Mouse (Mus musculus) A20 (cell line): ENCODE data around the gene Otud7b.
A peak's percentile ranks its signal among the peaks of the same experiment; 100 is the strongest.

Source experiments
- DNase-seq: peaks from one replicate; pipeline ENCODE4 v3.0.0-alpha.2; 2011; ENCODE audit warnings: low read depth, low spot score

Gene Otud7b

GRCm38 (mm10) chr3:96084146-96084755 lies 20.1 kb upstream of the Otud7b start:
- no peak for DNase-seq

- DNase-seq = no peak
Measured at GRCm38 (mm10) chr3:96087219-96087618, 17.1 kb upstream of the Otud7b start.

GRCm38 (mm10) chr3:96087801-96088200 lies 16.5 kb upstream of the Otud7b start:
- DNase-seq = no peak

- peak; percentile 54 for DNase-seq
Measured at GRCm38 (mm10) chr3:96089882-96090489, 14.3 kb upstream of the Otud7b start.

GRCm38 (mm10) chr3:96091146-96091545 lies 13.2 kb upstream of the Otud7b start:
- DNase-seq = no peak

- DNase-seq = no peak
Measured at GRCm38 (mm10) chr3:96091966-96092365, 12.4 kb upstream of the Otud7b start.

GRCm38 (mm10) chr3:96093509-96093908 lies 10.8 kb upstream of the Otud7b start:
- no peak for DNase-seq

- no peak for DNase-seq
Measured at GRCm38 (mm10) chr3:96094203-96094602, 10.1 kb upstream of the Otud7b start.

- no peak for DNase-seq
Measured at GRCm38 (mm10) chr3:96098168-96098567, 6.2 kb upstream of the Otud7b start.

- no peak for DNase-seq
Measured at GRCm38 (mm10) chr3:96098616-96099267, 5.6 kb upstream of the Otud7b start.

GRCm38 (mm10) chr3:96102100-96102872 lies 2.0 kb upstream of the Otud7b start:
- peak; percentile 70 for DNase-seq

- no peak for DNase-seq
Measured at GRCm38 (mm10) chr3:96103901-96104260, 446 bp upstream of the Otud7b start.

- peak; percentile 55 for DNase-seq
Measured at GRCm38 (mm10) chr3:96105232-96105747, 963 bp downstream of the Otud7b start.

GRCm38 (mm10) chr3:96106151-96106550 lies 1.8 kb downstream of the Otud7b start:
- DNase-seq = no peak

GRCm38 (mm10) chr3:96108315-96108714 lies 4.0 kb downstream of the Otud7b start:
- no peak for DNase-seq

GRCm38 (mm10) chr3:96113251-96113650 lies 8.9 kb downstream of the Otud7b start:
- DNase-seq = no peak

- no peak for DNase-seq
Measured at GRCm38 (mm10) chr3:96118142-96118541, 13.8 kb downstream of the Otud7b start.

GRCm38 (mm10) chr3:96118702-96119101 lies 14.4 kb downstream of the Otud7b start:
- DNase-seq = no peak

GRCm38 (mm10) chr3:96124235-96124634 lies 19.9 kb downstream of the Otud7b start:
- DNase-seq = no peak

GRCm38 (mm10) chr3:96128128-96128527 lies 23.8 kb downstream of the Otud7b start:
- no peak for DNase-seq

GRCm38 (mm10) chr3:96132478-96132877 lies 28.2 kb downstream of the Otud7b start:
- DNase-seq = no peak

- no peak for DNase-seq
Measured at GRCm38 (mm10) chr3:96133327-96133905, 29.1 kb downstream of the Otud7b start.
